Mouse (Mus musculus) heart, embryonic 16.5 days (tissue): ENCODE results near the gene Hmx1. TPM values are rescaled to one million over a fixed set of nuclear protein-coding genes. Genes with fewer than 3 reads are reported as not detected.

Source experiments
- ATAC-seq: fragments of 200-750 bp; cut with Nextera tagmentation; replicated peaks from 2 replicates; pipeline ENCODE4 v1.8.0; 2017; ENCODE audit warnings: moderate number of reproducible peaks; ENCODE audit not compliant: insufficient read depth, low FRiP score; ENCODE audit errors: extremely low read depth
- H3K27ac ChIP-seq: fragments of 300-500 bp; sonication (generic); 2 replicates; pipeline ENCODE4 v1.5.1; 2014; ENCODE audit warnings: mild to moderate bottlenecking, low read length, control low read depth, moderate library complexity
- H3K27me3 ChIP-seq: fragments of 300-500 bp; sonication (generic); 2 replicates; pipeline ENCODE4 v1.6.1; 2014; ENCODE audit warnings: low read length, mixed read lengths; ENCODE audit not compliant: control insufficient read depth, insufficient read depth
- H3K36me3 ChIP-seq: fragments of 300-500 bp; sonication (generic); 2 replicates; pipeline ENCODE4 v1.6.1; 2014; ENCODE audit not compliant: control insufficient read depth, insufficient read depth
- H3K4me1 ChIP-seq: fragments of 300-500 bp; sonication (generic); 2 replicates; pipeline ENCODE4 v1.6.1; 2014; ENCODE audit warnings: low read length, mixed read lengths; ENCODE audit not compliant: control insufficient read depth, insufficient read depth
- H3K4me2 ChIP-seq: fragments of 300-500 bp; sonication (generic); 2 replicates; pipeline ENCODE4 v1.6.1; 2014; ENCODE audit warnings: low read depth, mild to moderate bottlenecking, control low read depth, low read length
- H3K4me3 ChIP-seq: fragments of 300-500 bp; sonication (generic); 2 replicates; pipeline ENCODE4 v1.5.1; 2014; ENCODE audit warnings: mild to moderate bottlenecking, control low read depth, low read length
- H3K9ac ChIP-seq: fragments of 300-500 bp; sonication (generic); 2 replicates; pipeline ENCODE4 v1.6.1; 2014; ENCODE audit warnings: low read length, control low read depth
- H3K9me3 ChIP-seq: fragments of 300-500 bp; sonication (generic); replicated peaks from 2 replicates; pipeline ENCODE4 v1.6.1; 2016; ENCODE audit warnings: low read length; ENCODE audit not compliant: control insufficient read depth
- WGBS: fragments of 180-500 bp; shearing (Covaris S2); extraction: QIAGEN DNeasy Blood & Tissue Kit; methylation state at CpG from one replicate; pipeline ENCODE4 v1.1.7; 2014; 5-methylcytosine and 5-hydroxymethylcytosine counted together
- polyA plus RNA-seq: library from polyadenylated mRNA; unstranded; fragments of >200 nt; fragmentation: Nextera tagmentation; extraction: Ambion mirVana; gene quantifications from 2 replicates; pipeline ENCODE4 v1.2.1, GENCODE M21; 2015

Hmx1 gene
- not detected in 2 replicates for polyA plus RNA-seq

- WGBS: under 1% methylated on average over 56 of the region's 71 CpGs
- Histone ChIP-seq H3K36me3 (no peaks in the 10 kb centered on the region), H3K4me2 (peak within 1 kb of the TSS; percentile 61), H3K9me3 (peaks cover 6% of the 10 kb centered on the region), H3K27ac (no peak within 1 kb of the TSS), H3K27me3 (peaks cover 100% of the 10 kb centered on the region), H3K4me3 (peak within 1 kb of the TSS; percentile 48), H3K9ac (no peak within 1 kb of the TSS), H3K4me1 (peaks cover 12% of the 10 kb centered on the region)
- ATAC-seq: peak; percentile 15
Observed at GRCm38 (mm10) chr5:35388491-35389111, at the start of gene Hmx1. TSS of gene Hmx1 (plus strand) at chr5:35389108.

DNA sequence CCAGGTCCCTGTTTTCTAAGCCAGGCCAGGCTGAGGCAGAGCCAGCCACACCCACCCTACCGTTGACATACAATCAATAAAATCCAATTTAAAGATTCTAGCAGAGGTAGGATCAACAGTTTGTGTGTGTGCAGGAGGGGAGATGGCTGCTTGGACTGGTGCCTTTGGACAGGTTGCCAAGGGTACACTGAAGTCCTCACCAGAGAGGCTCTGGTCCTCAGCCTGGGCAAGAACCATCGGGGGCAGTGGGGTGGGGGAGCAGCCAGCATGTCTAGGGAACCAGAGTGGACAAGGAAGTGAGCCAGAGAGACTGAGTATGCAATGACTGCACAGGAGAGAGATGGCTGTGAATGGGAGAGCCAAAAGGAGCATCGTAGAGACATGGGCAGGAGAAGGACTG, 43.8 kb upstream of the Hmx1 start:
- no peak overlapping the region for H3K9ac ChIP-seq
- ATAC-seq: no peak
- 79% methylated on average over 3 of the region's 3 CpGs for WGBS
- H3K36me3 ChIP-seq: no peaks in the 10 kb centered on the region
- no peaks in the 10 kb centered on the region for H3K9me3 ChIP-seq
- no peak overlapping the region for H3K4me3 ChIP-seq
- H3K4me2 ChIP-seq: no peak overlapping the region
- no peak overlapping the region for H3K27ac ChIP-seq
- no peaks in the 10 kb centered on the region for H3K4me1 ChIP-seq
- peaks cover 16% of the 10 kb centered on the region for H3K27me3 ChIP-seq

DNA sequence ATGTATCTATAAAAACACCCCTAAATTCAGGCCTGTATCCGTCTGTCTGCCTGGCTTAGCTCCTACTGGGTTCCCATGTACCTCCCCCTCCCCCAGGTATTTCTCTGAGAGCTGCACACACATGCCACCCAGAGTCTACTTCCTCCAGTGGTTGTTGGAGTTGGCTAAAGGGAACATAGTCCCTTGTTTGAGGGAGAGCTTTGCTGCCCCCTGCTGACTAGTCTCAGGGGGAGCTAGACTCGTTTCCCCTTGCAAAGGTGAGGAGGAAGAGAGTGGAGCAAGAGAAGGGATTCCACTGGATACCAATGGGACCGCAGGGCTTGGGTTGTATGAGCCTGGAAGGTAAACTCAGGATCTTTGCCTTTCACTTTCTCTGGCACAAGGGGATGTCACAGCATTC, 40.1 kb upstream of the Hmx1 start:
- Histone ChIP-seq H3K27ac (no peak overlapping the region), H3K27me3 (peaks cover 9% of the 10 kb centered on the region), H3K9me3 (no peaks in the 10 kb centered on the region), H3K4me2 (no peak overlapping the region), H3K4me1 (no peaks in the 10 kb centered on the region), H3K4me3 (no peak overlapping the region), H3K9ac (no peak overlapping the region), H3K36me3 (no peaks in the 10 kb centered on the region)
- 16% methylated on average over 3 of the region's 3 CpGs for WGBS
- ATAC-seq: no peak; the same call in 1 of the 2 replicates

GRCm38 (mm10) chr5:35357544-35358440, 31.1 kb upstream of the Hmx1 start:
- Histone ChIP-seq H3K4me2 (no peak overlapping the region), H3K9me3 (no peaks in the 10 kb centered on the region), H3K4me3 (no peak overlapping the region), H3K9ac (no peak overlapping the region), H3K27me3 (peaks cover 2% of the 10 kb centered on the region; the same call in 1 of the 2 replicates), H3K36me3 (no peaks in the 10 kb centered on the region), H3K27ac (no peak overlapping the region), H3K4me1 (no peaks in the 10 kb centered on the region)
- no peak for ATAC-seq
- 40% methylated on average over 9 of the region's 9 CpGs for WGBS

- no peaks in the 10 kb centered on the region for H3K9me3 ChIP-seq
- H3K4me3 ChIP-seq: no peak overlapping the region
- H3K27me3 ChIP-seq: peaks cover 10% of the 10 kb centered on the region
- H3K4me1 ChIP-seq: no peaks in the 10 kb centered on the region
- no peak overlapping the region for H3K4me2 ChIP-seq
- H3K36me3 ChIP-seq: no peaks in the 10 kb centered on the region
- ATAC-seq: no peak
- H3K9ac ChIP-seq: no peak overlapping the region
- no peak overlapping the region for H3K27ac ChIP-seq
- 46% methylated on average over 8 of the region's 8 CpGs for WGBS
Observed at GRCm38 (mm10) chr5:35361570-35362284, 27.2 kb upstream of the Hmx1 start.

GRCm38 (mm10) chr5:35366241-35367032, 22.5 kb upstream of the Hmx1 start:
- H3K9ac ChIP-seq: no peak overlapping the region
- 65% methylated on average over 20 of the region's 20 CpGs for WGBS
- ATAC-seq: no peak
- no peak overlapping the region for H3K27ac ChIP-seq
- H3K9me3 ChIP-seq: peaks cover 4% of the 10 kb centered on the region; the same call in 1 of the 2 replicates
- peaks cover 20% of the 10 kb centered on the region for H3K27me3 ChIP-seq
- no peaks in the 10 kb centered on the region for H3K36me3 ChIP-seq
- no peak overlapping the region for H3K4me2 ChIP-seq
- no peaks in the 10 kb centered on the region for H3K4me1 ChIP-seq
- H3K4me3 ChIP-seq: no peak overlapping the region

GRCm38 (mm10) chr5:35368916-35369315, 20.0 kb upstream of the Hmx1 start:
- Histone ChIP-seq H3K27ac (no peak overlapping the region), H3K36me3 (no peaks in the 10 kb centered on the region), H3K4me2 (no peak overlapping the region), H3K4me1 (no peaks in the 10 kb centered on the region), H3K9ac (no peak overlapping the region), H3K4me3 (no peak overlapping the region), H3K27me3 (peaks cover 21% of the 10 kb centered on the region), H3K9me3 (peaks cover 4% of the 10 kb centered on the region; the same call in 1 of the 2 replicates)
- WGBS: 63% methylated on average over 6 of the region's 6 CpGs
- no peak for ATAC-seq

GRCm38 (mm10) chr5:35379066-35379465, 9.8 kb upstream of the Hmx1 start:
- H3K27ac ChIP-seq: no peak overlapping the region
- H3K4me1 ChIP-seq: no peaks in the 10 kb centered on the region
- H3K36me3 ChIP-seq: no peaks in the 10 kb centered on the region
- 53% methylated on average over 2 of the region's 2 CpGs for WGBS
- ATAC-seq: no peak
- H3K27me3 ChIP-seq: peaks cover 81% of the 10 kb centered on the region
- no peak overlapping the region for H3K4me2 ChIP-seq
- H3K9ac ChIP-seq: no peak overlapping the region
- H3K9me3 ChIP-seq: no peaks in the 10 kb centered on the region
- H3K4me3 ChIP-seq: no peak overlapping the region
